8 mouse cellular contexts compared by ENCODE assay signal in genomic region chr2:39004880-39005435, GRCm38 (mm10). TPM values are rescaled to one million over a fixed set of nuclear protein-coding genes. Genes with fewer than 3 reads are reported as not detected.
DNase-seq lines count a peak whose midpoint lies in the region; ATAC-seq lines count a peak whose summit lies in the region.

Gene Arpc5l, plus strand, starts transcription at chr2:39005348.

- DNase-seq in CD8-positive naive resting alpha-beta T cell, adult 2 months (ENCODE audit: low read depth in 2 of 2, low spot score in 2 of 2) = peak; percentile 84
- peak; percentile 83 for DNase-seq in c-Kit-positive CD71-negative TER-119-negative erythroid progenitor cells, embryonic 14.5 days (ENCODE audit: low read depth)
- peak; percentile 95 for DNase-seq in forebrain, embryonic 11.5 days (ENCODE audit: low spot score)
- peak; percentile 95 to 96 for DNase-seq in kidney, postnatal 36 days
- peak; percentile 88 for DNase-seq in telencephalon, adult 2 months (ENCODE audit: low read depth, low spot score)

- H3K4me3 ChIP-seq in forebrain, embryonic 11.5 days (ENCODE audit: low read depth, low read length) = peak within 1 kb of the TSS; percentile 77
- peak within 1 kb of the TSS; percentile 83 for H3K4me3 ChIP-seq in heart, embryonic 16.5 days (ENCODE audit: low read length)
- peak within 1 kb of the TSS; percentile 89 for H3K4me3 ChIP-seq in liver, embryonic 15.5 days (replicated peaks)
- H3K4me3 ChIP-seq in neural tube, embryonic 12.5 days = peak within 1 kb of the TSS; percentile 60

- peak within 1 kb of the TSS; percentile 94 for H3K9ac ChIP-seq in forebrain, embryonic 11.5 days (ENCODE audit: low read length)
- H3K9ac ChIP-seq in heart, embryonic 16.5 days (ENCODE audit: low read length) = peak within 1 kb of the TSS; percentile 83
- peak within 1 kb of the TSS; percentile 71 for H3K9ac ChIP-seq in liver, embryonic 15.5 days
- H3K9ac ChIP-seq in neural tube, embryonic 12.5 days = peak within 1 kb of the TSS; percentile 84

- peaks cover 21% of the 10 kb centered on the region for H3K4me1 ChIP-seq in forebrain, embryonic 11.5 days (replicated peaks; ENCODE audit: control insufficient read depth, insufficient read depth, low read length)
- H3K4me1 ChIP-seq in heart, embryonic 16.5 days (ENCODE audit: control insufficient read depth, insufficient read depth, low read length) = peaks cover 36% of the 10 kb centered on the region
- H3K4me1 ChIP-seq in liver, embryonic 15.5 days (replicated peaks) = peaks cover 78% of the 10 kb centered on the region
- H3K4me1 ChIP-seq in neural tube, embryonic 12.5 days = peaks cover 42% of the 10 kb centered on the region

- under 1% methylated on average over 53 of the region's 58 CpGs for WGBS in forebrain, embryonic 11.5 days
- 1% methylated on average over 57 of the region's 58 CpGs for WGBS in heart, embryonic 16.5 days
- WGBS in liver, embryonic 15.5 days (ENCODE audit: insufficient replicate concordance) = under 1% methylated on average over 58 of the region's 58 CpGs
- WGBS in neural tube, embryonic 12.5 days = under 1% methylated on average over 58 of the region's 58 CpGs

- peaks cover 21% of the 10 kb centered on the region for H3K36me3 ChIP-seq in forebrain, embryonic 11.5 days (ENCODE audit: control insufficient read depth, insufficient read depth, low read length)
- H3K36me3 ChIP-seq in heart, embryonic 16.5 days (ENCODE audit: control insufficient read depth, insufficient read depth) = peaks cover 36% of the 10 kb centered on the region
- H3K36me3 ChIP-seq in liver, embryonic 15.5 days (replicated peaks) = peaks cover 42% of the 10 kb centered on the region
- H3K36me3 ChIP-seq in neural tube, embryonic 12.5 days = peaks cover 39% of the 10 kb centered on the region

- H3K27ac ChIP-seq in forebrain, embryonic 11.5 days (ENCODE audit: low read depth, low read length) = peak within 1 kb of the TSS; percentile 82
- peak within 1 kb of the TSS; percentile 78 for H3K27ac ChIP-seq in heart, embryonic 16.5 days (ENCODE audit: low read length)
- H3K27ac ChIP-seq in liver, embryonic 15.5 days (replicated peaks) = peak within 1 kb of the TSS; percentile 83
- peak within 1 kb of the TSS; percentile 72 for H3K27ac ChIP-seq in neural tube, embryonic 12.5 days

- H3K27me3 ChIP-seq in forebrain, embryonic 11.5 days (ENCODE audit: control insufficient read depth, insufficient read depth, low read length) = no peaks in the 10 kb centered on the region
- no peaks in the 10 kb centered on the region for H3K27me3 ChIP-seq in heart, embryonic 16.5 days (ENCODE audit: control insufficient read depth, insufficient read depth, low read length)
- no peaks in the 10 kb centered on the region for H3K27me3 ChIP-seq in liver, embryonic 15.5 days
- no peaks in the 10 kb centered on the region for H3K27me3 ChIP-seq in neural tube, embryonic 12.5 days (replicated peaks)

- H3K9me3 ChIP-seq in forebrain, embryonic 11.5 days (ENCODE audit: control insufficient read depth, low read length) = no peaks in the 10 kb centered on the region
- H3K9me3 ChIP-seq in heart, embryonic 16.5 days (replicated peaks; ENCODE audit: control insufficient read depth, low read length) = no peaks in the 10 kb centered on the region
- H3K9me3 ChIP-seq in liver, embryonic 15.5 days (replicated peaks) = no peaks in the 10 kb centered on the region
- H3K9me3 ChIP-seq in neural tube, embryonic 12.5 days = no peaks in the 10 kb centered on the region

- H3K4me2 ChIP-seq in forebrain, embryonic 11.5 days (ENCODE audit: low read depth, low read length, severe bottlenecking) = peak within 1 kb of the TSS; percentile 75
- H3K4me2 ChIP-seq in heart, embryonic 16.5 days (ENCODE audit: low read depth, low read length) = peak within 1 kb of the TSS; percentile 99
- peak within 1 kb of the TSS; percentile 94 for H3K4me2 ChIP-seq in liver, embryonic 15.5 days
- H3K4me2 ChIP-seq in neural tube, embryonic 12.5 days (replicated peaks) = peak within 1 kb of the TSS; percentile 94

- peak; percentile 89 for ATAC-seq in forebrain, embryonic 11.5 days (replicated peaks; ENCODE audit: low FRiP score)
- ATAC-seq in heart, embryonic 16.5 days (replicated peaks; ENCODE audit: extremely low read depth, insufficient read depth, low FRiP score) = peak; percentile 85
- peak; percentile 79 for ATAC-seq in liver, embryonic 15.5 days (ENCODE audit: insufficient read depth)
- ATAC-seq in neural tube, embryonic 12.5 days (ENCODE audit: low FRiP score, low read depth) = peak; percentile 85

RNA-seq across cellular contexts. Expression of gene Arpc5l, which starts in this region (rescaled TPM):
- polyA plus RNA-seq in forebrain, embryonic 11.5 days (2014; fragmentation: Nextera tagmentation; extraction: Ambion mirVana) = 146 and 147 TPM in 2 replicates
- polyA plus RNA-seq in heart, embryonic 16.5 days (2015; fragmentation: Nextera tagmentation; extraction: Ambion mirVana) = 77.4 and 83.3 TPM in 2 replicates
- 48.9 and 52.9 TPM in 2 replicates for polyA plus RNA-seq in liver, embryonic 15.5 days (2015; fragmentation: Nextera tagmentation; extraction: Ambion mirVana)
- polyA plus RNA-seq in neural tube, embryonic 12.5 days (2016; fragmentation: Nextera tagmentation; extraction: Ambion mirVana) = 122 and 133 TPM in 2 replicates

Comparison
In these comparisons a context has a peak if more than half of its experiments do, and no peak if none do; other contexts are left out.
1. Peak in every context shown above with its lines: DNase-seq, ATAC-seq, H3K4me3 ChIP-seq and H3K27ac ChIP-seq.